Mouse (Mus musculus) liver, adult 2 months (tissue): ENCODE measurements around the gene Hoxa3.

Experiments
- CTCF ChIP-seq: fragments of 200-500 bp; IDR thresholded peaks from 2 replicates; pipeline ENCODE4 v1.5.1; 2011; ENCODE audit warnings: low read depth, low read length, control low read depth
- POLR2A ChIP-seq: fragments of 200-500 bp; IDR thresholded peaks from 2 replicates; pipeline ENCODE4 v1.6.1; 2011; ENCODE audit warnings: low read length, control low read depth; ENCODE audit not compliant: insufficient read depth; ENCODE audit errors: extremely low read depth

DNA sequence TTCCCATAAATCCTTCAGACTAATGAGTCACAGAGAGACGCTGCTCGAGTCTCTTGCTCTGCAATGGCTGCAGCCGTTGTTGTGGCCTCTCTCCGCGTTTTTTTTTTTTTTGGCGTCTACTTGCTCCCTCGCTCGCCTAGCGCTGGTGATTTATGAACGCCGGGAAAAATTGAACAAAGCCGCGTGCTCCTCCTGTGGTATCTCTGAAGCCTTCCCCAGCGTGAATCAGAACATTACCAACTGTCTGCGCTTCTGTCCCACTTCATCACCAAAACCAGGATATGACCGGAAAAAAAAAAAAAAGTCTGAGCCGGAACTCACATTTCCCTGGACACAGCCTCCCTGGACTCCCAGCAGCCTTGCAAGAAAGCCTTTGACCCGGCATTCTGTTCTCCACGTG is 27.9 kb downstream of the Hoxa3 start:
- TF ChIP-seq CTCF (no peak), POLR2A (no peak)
